Mouse (Mus musculus) G1E (cell line): ENCODE measurements around the gene Vezt. TPM values are rescaled to one million over a fixed set of nuclear protein-coding genes. Genes with fewer than 3 reads are reported as not detected.

Source experiments
- ATAC-seq: 2 replicates; pipeline ENCODE4 v1.8.0; 2016; ENCODE audit warnings: mild to moderate bottlenecking; ENCODE audit not compliant: insufficient number of reproducible peaks, poor library complexity, low FRiP score, severe bottlenecking; ENCODE audit errors: extremely low read depth
- DNase-seq: peaks from one replicate; pipeline ENCODE4 v3.0.0; 2012; ENCODE audit warnings: low spot score
- H3K27me3 ChIP-seq: 2 replicates; pipeline ENCODE4 v1.6.1; 2012; ENCODE audit warnings: mild to moderate bottlenecking, low read length, inconsistent platforms; ENCODE audit not compliant: insufficient read depth
- H3K36me3 ChIP-seq: replicated peaks from 2 replicates; pipeline ENCODE3; 2012; ENCODE audit warnings: mild to moderate bottlenecking, inconsistent platforms
- H3K4me1 ChIP-seq: 2 replicates; pipeline ENCODE4 v1.6.1; 2012; ENCODE audit warnings: low read depth, low read length, inconsistent platforms, mixed read lengths; ENCODE audit not compliant: insufficient read depth
- H3K4me3 ChIP-seq: 2 replicates; pipeline ENCODE4 v1.5.1; 2012; ENCODE audit warnings: low read depth, mild to moderate bottlenecking, inconsistent platforms, low read length, moderate library complexity, mixed read lengths
- H3K9me3 ChIP-seq: replicated peaks from 2 replicates; pipeline ENCODE4 v1.6.1; 2012; ENCODE audit warnings: inconsistent platforms
- CTCF ChIP-seq: IDR thresholded peaks from 2 replicates; pipeline ENCODE4 v1.5.1; 2012; ENCODE audit warnings: low read depth, low read length, inconsistent platforms, mixed read lengths
- GATA1 ChIP-seq: IDR thresholded peaks from 2 replicates; pipeline ENCODE4 v1.6.1; 2012; ENCODE audit warnings: borderline replicate concordance, low read length, inconsistent platforms, mixed read lengths
- GATA2 ChIP-seq: IDR thresholded peaks from 2 replicates; pipeline ENCODE4 v1.6.1; 2012; ENCODE audit warnings: low read depth, low read length, inconsistent platforms, borderline replicate concordance
- POLR2AphosphoS5 ChIP-seq: IDR thresholded peaks from 2 replicates; pipeline ENCODE4 v1.6.1; 2012; ENCODE audit warnings: low read depth, low read length, inconsistent platforms; ENCODE audit not compliant: insufficient replicate concordance
- TAL1 ChIP-seq: conservative IDR thresholded peaks from 2 replicates; pipeline ENCODE4 v1.6.1; 2012; ENCODE audit warnings: low read depth, low read length, inconsistent platforms, mixed read lengths
- polyA plus RNA-seq: library from polyadenylated mRNA; stranded (reverse); fragments of >175 nt; gene quantifications from 2 replicates; pipeline ENCODE4 v1.2.3, GENCODE M21; 2012
- total RNA-seq, 2 experiments: library from RNA; stranded (forward) in 1 of 2; stranded (reverse) in 1 of 2; fragments of 200-1000 nt in 1 of 2; fragments of >200 nt in 1 of 2; fragmentation: Nextera tagmentation in 1 of 2; gene quantifications; 2 replicates each; pipeline ENCODE4 v1.2.3; 2014 to 2017

The Vezt gene
- total and polyA plus RNA-seq, 3 experiments, result 3.5 to 35.7 (median 13.2) TPM

DNA sequence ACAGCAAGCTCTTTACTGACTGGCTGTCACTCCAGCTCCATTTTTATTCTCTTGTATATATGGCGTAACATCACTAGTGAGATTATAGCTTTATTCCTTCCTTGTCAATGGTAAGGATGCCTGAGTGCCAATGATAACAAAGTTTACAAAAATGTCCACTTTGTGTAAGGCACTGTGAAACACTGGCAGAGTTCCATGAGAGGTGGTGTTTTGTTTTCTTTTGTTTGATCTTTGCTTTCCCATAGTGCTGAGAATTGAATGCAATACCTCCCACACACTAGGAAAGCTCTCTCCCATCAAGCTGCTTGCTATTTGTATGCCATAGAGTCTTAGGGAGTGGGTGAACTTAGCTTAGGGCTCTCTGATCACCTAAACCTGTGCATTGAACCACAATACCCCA, 122.7 kb downstream of the Vezt start:
- Histone ChIP-seq H3K9me3 (no peaks in the 10 kb centered on the region; the same call in 1 of the 2 replicates), H3K27me3 (no peaks in the 10 kb centered on the region), H3K4me1 (peaks cover 73% of the 10 kb centered on the region), H3K36me3 (no peaks in the 10 kb centered on the region), H3K4me3 (no peak overlapping the region; the same call in 1 of the 2 replicates)
- DNase-seq, result no peak
- no peak for TF ChIP-seq GATA1
- TF ChIP-seq CTCF, result no peak
- TF ChIP-seq GATA2, result no peak
- no peak for TF ChIP-seq POLR2AphosphoS5
- TF ChIP-seq TAL1, result no peak
- ATAC-seq, result no peak

DNA sequence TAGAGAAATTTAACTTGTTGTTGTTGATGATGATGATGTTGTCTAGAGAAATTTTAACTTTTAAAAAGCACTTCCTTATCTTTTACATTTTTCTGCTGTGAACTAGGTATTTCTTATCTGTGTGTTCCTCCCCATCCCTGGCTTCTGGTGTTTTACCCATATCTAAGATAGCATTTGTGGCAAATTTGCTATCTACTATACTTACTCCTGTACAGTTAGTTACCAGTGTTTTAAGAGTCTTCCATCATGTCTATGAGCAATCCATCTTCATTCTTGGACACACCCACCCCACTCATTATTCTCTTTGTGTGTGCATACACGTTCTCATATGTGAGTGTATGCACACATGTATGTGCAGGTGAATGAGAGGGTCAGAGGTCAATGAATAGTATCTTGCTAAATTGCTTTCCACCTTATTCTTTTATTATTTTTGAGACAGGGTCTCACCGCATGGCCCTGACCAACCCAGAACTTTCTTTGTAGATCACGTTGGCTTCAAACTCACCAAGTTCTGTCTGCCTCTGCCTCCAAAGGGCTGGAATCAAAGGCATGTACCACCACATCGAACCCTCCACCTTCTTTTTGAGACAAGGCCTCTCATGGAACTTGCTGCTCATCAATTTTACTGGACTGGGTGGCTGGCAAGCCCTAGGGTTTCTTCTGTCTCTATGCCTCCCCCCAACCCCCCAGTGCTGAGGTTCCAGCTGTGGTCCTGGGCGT, 123.3 kb downstream of the Vezt start:
- Histone ChIP-seq H3K9me3 (no peaks in the 10 kb centered on the region; the same call in 1 of the 2 replicates), H3K36me3 (no peaks in the 10 kb centered on the region), H3K4me3 (no peak overlapping the region; the same call in 1 of the 2 replicates), H3K27me3 (no peaks in the 10 kb centered on the region), H3K4me1 (peaks cover 74% of the 10 kb centered on the region)
- no peak for TF ChIP-seq GATA1
- no peak for TF ChIP-seq POLR2AphosphoS5
- TF ChIP-seq GATA2, result no peak
- TF ChIP-seq CTCF, result no peak
- TF ChIP-seq TAL1, result peak; percentile 72
- ATAC-seq, result peak; percentile 69
- DNase-seq, result no peak

DNA sequence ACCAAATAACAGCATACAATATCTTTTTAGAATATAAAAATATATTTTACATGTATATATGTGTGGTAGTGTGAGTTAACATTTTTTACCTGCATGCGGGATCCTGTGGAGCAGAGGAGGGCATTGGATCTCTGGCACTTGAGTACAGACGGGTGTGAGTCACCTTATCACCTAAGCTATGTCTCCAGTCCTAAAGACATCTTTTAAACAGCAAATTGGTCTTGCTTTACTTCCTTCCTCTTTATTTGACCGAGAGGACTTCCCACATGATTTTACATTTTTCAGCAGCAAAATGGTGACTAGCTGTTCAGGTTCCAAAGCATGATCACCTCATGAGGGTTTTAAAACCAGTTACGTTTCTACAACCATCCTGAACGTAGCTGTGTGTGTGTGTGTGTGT, 124.3 kb downstream of the Vezt start:
- peaks cover 73% of the 10 kb centered on the region for H3K4me1 ChIP-seq
- H3K4me3 ChIP-seq, result no peak overlapping the region; the same call in 1 of the 2 replicates
- peak; percentile 36 for ATAC-seq
- no peaks in the 10 kb centered on the region for H3K27me3 ChIP-seq
- TF ChIP-seq CTCF (no peak), TAL1 (no peak), GATA1 (no peak), GATA2 (no peak), POLR2AphosphoS5 (no peak)
- no peak for DNase-seq
- no peaks in the 10 kb centered on the region for H3K36me3 ChIP-seq
- no peaks in the 10 kb centered on the region for H3K9me3 ChIP-seq

DNA sequence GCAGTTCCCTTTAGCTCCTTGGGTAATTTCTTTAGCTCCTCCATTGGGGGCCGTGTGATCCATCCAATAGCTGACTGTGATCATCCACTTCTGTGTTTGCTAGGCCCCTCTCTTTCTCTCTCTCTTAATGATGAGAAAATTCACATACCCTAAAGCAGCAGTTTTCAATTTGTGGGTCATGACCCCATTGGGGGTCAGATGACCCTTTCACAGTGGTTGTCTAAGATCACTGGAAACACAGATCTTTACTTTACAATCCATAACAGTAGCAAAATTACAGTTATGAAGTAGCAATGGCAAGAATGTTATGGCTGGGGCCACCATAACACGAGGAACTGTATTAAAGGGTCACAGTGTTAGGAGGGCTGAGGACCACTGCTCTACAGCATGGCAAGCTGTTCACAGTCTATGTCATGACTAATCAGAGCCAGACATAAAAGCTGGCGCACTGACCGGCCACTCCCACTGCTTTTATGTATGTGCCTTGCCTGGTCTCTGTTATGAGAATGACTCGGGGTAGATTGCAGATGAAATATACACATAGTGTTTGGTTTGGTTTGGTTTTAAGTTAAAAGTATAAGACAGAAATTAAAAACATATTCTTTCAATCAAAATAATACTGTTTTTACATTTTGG, 125.7 kb downstream of the Vezt start:
- peaks cover 64% of the 10 kb centered on the region for H3K4me1 ChIP-seq
- H3K36me3 ChIP-seq, result no peaks in the 10 kb centered on the region
- TF ChIP-seq POLR2AphosphoS5 (no peak), GATA1 (no peak), CTCF (no peak), TAL1 (no peak), GATA2 (no peak)
- ATAC-seq (no peak), DNase-seq (no peak)
- H3K9me3 ChIP-seq, result no peaks in the 10 kb centered on the region
- no peaks in the 10 kb centered on the region for H3K27me3 ChIP-seq
- H3K4me3 ChIP-seq, result no peak overlapping the region

DNA sequence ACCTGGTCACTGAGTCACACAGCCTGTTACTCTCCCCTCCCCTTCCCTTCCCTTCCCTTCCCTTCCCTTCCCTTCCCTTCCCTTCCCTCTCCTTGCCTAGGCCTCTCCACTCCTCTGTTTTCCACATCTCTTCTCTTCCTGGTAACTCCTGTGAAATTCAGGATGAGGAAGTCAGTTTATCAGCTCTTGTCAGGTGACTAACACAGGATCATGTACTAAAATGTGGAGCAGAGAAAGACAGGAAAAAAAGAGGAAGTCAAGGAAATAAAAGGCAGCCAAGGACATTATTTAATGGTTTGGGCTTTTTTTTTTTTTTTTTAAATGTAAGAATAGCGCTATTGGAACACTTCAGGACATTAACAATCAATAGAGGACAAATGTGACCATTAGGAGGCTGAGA, 126.6 kb downstream of the Vezt start:
- TF ChIP-seq TAL1 (peak; percentile 24; the same call in 1 of the 2 replicates), POLR2AphosphoS5 (no peak)
- H3K36me3 ChIP-seq, result no peaks in the 10 kb centered on the region
- ATAC-seq (peak; percentile 59), DNase-seq (no peak)
- H3K9me3 ChIP-seq, result no peaks in the 10 kb centered on the region
- peaks cover 55% of the 10 kb centered on the region for H3K4me1 ChIP-seq
- no peaks in the 10 kb centered on the region for H3K27me3 ChIP-seq
- H3K4me3 ChIP-seq, result no peak overlapping the region; the same call in 1 of the 2 replicates

DNA sequence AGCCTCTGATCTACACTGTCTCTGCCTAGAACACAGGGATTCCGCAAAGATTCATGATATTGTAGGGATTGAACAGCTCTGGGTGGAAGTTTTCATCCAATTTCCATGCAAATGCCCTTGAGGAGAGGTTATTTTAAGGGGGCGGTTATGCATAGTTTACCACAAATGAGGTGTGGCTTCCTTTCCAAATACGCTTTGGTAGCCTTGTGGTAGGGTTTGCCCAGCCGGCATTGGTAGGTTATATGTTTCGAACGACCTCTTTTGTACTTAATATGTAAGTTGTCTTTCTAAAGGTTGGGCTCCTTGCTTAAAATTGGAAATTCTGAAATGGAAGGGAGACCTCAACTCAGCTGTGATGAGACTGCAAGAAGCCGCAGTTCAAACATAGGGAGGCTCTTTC, 127.1 kb downstream of the Vezt start:
- Histone ChIP-seq H3K36me3 (no peaks in the 10 kb centered on the region), H3K4me3 (no peak overlapping the region), H3K9me3 (no peaks in the 10 kb centered on the region), H3K27me3 (no peaks in the 10 kb centered on the region), H3K4me1 (peaks cover 50% of the 10 kb centered on the region)
- TF ChIP-seq TAL1, result no peak
- no peak for TF ChIP-seq CTCF
- ATAC-seq, result no peak
- DNase-seq, result no peak
